Mouse (Mus musculus) intestine, embryonic 14.5 days (tissue): ENCODE results near the gene Kif1a. TPM values are rescaled to one million over a fixed set of nuclear protein-coding genes. Genes with fewer than 3 reads are reported as not detected.
"Not testable (repeated sequence)": the region's sequence is repeated elsewhere in the genome, so short reads cannot be mapped to it uniquely, and the experiment has no call there.

Source experiments
- ATAC-seq: fragments of 200-750 bp; cut with Nextera tagmentation; replicated peaks from 2 replicates; pipeline ENCODE4 v1.8.0; 2017; ENCODE audit warnings: low read depth, moderate number of reproducible peaks, moderate TSS enrichment, moderate library complexity; ENCODE audit not compliant: low FRiP score, low TSS enrichment
- DNase-seq: peaks from one replicate; pipeline ENCODE4 v3.0.0-alpha.2; 2018; ENCODE audit warnings: low spot score
- H3K27ac ChIP-seq: fragments of 300-500 bp; sonication (generic); 2 replicates; pipeline ENCODE4 v1.5.1; 2014; ENCODE audit warnings: low read depth, mild to moderate bottlenecking, control low read depth
- H3K27me3 ChIP-seq: fragments of 300-500 bp; sonication (generic); replicated peaks from 2 replicates; pipeline ENCODE4 v1.6.1; 2014; ENCODE audit warnings: low read length, control low read depth; ENCODE audit not compliant: control insufficient read depth, insufficient read depth
- H3K36me3 ChIP-seq: fragments of 300-500 bp; sonication (generic); 2 replicates; pipeline ENCODE4 v1.6.1; 2014; ENCODE audit warnings: low read length, control low read depth; ENCODE audit not compliant: control insufficient read depth, insufficient read depth
- H3K4me1 ChIP-seq: fragments of 300-500 bp; sonication (generic); replicated peaks from 2 replicates; pipeline ENCODE4 v1.6.1; 2014; ENCODE audit warnings: low read length, control low read depth, mixed read lengths; ENCODE audit not compliant: control insufficient read depth, insufficient read depth
- H3K4me2 ChIP-seq: fragments of 300-500 bp; sonication (generic); 2 replicates; pipeline ENCODE4 v1.6.1; 2014; ENCODE audit warnings: low read length
- H3K4me3 ChIP-seq: fragments of 300-500 bp; sonication (generic); 2 replicates; pipeline ENCODE4 v1.5.1; 2014; ENCODE audit warnings: low read depth, low read length, control low read depth, mixed read lengths
- H3K9ac ChIP-seq: fragments of 300-500 bp; sonication (generic); 2 replicates; pipeline ENCODE4 v1.6.1; 2014; ENCODE audit warnings: mild to moderate bottlenecking, low read length
- H3K9me3 ChIP-seq: fragments of 300-500 bp; sonication (generic); 2 replicates; pipeline ENCODE4 v1.6.1; 2016; ENCODE audit warnings: low read length, control low read depth; ENCODE audit not compliant: control insufficient read depth
- WGBS: fragments of 180-500 bp; shearing (Covaris S2); extraction: QIAGEN DNeasy Blood & Tissue Kit; methylation state at CpG from one replicate; pipeline ENCODE4 v1.1.7; 2014; 5-methylcytosine and 5-hydroxymethylcytosine counted together
- polyA plus RNA-seq: library from polyadenylated mRNA; unstranded; fragments of >200 nt; fragmentation: Nextera tagmentation; extraction: Ambion mirVana; gene quantifications from 2 replicates; pipeline ENCODE4 v1.2.1, GENCODE M21; 2014

Gene Kif1a
- polyA plus RNA-seq, 1 experiment from 2014 or later, result 15.8 TPM

DNA sequence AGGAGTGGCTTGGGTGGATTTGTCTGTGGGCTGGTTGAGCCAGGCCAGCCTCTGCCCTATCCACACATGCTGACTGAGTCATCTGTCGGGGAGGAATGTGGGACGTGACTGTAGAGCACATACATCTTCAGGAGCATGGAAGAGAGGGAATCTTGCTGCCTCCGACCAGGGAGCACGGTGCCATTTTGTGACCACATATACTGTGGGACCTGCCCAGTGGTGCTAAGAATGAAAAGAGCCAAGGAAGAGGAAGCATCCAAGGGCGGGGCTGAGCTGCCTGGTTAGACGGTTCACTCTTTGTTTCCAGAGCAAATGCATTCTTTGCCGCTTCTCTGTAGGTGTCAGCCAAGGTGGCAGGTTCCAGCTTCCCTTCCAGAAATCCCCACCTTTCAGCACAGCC, 123.1 kb downstream of the Kif1a start:
- Histone ChIP-seq H3K27ac (no peak overlapping the region), H3K27me3 (no peaks in the 10 kb centered on the region; the same call in 1 of the 2 replicates)
- ATAC-seq, result no peak

GRCm38 (mm10) chr1:92976141-92976566, 125.6 kb downstream of the Kif1a start:
- H3K4me1 ChIP-seq, result no peaks in the 10 kb centered on the region; the same call in 1 of the 2 replicates
- ATAC-seq, result no peak

More for the DNA sequence above, 123.1 kb downstream of the Kif1a start:
- WGBS, result 33% methylated on average over 7 of the region's 7 CpGs
- Histone ChIP-seq H3K4me1 (no peaks in the 10 kb centered on the region; the same call in 1 of the 2 replicates), H3K4me2 (no peak overlapping the region), H3K36me3 (no peaks in the 10 kb centered on the region), H3K9me3 (no peaks in the 10 kb centered on the region), H3K4me3 (no peak overlapping the region), H3K9ac (no peak overlapping the region)
- DNase-seq, result no peak

DNA sequence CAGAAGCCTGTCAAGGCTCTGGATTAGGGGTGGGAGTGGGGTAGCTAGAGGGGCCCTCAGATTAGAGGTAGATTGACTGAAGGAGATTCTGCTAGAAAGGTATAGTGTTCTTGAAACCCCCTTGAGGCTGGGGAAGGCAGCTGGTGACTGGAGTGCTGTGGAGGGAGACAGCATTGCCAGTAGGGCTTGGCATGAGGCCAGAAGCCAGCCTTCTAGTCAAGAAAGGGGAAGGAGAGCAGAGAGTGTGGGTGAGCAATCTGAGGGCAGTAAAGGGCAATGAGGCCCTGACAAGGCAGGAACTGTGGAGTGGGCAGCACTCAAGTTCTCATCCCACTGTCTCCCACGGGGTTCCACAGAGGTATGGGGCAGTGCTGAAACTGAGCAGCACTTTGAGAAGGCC, 128.9 kb downstream of the Kif1a start:
- H3K4me3 ChIP-seq, result no peak overlapping the region
- H3K4me2 ChIP-seq, result no peak overlapping the region
- H3K27ac ChIP-seq, result no peak overlapping the region
- DNase-seq (no peak), ATAC-seq (no peak)
- no peaks in the 10 kb centered on the region for H3K27me3 ChIP-seq
- no peaks in the 10 kb centered on the region for H3K36me3 ChIP-seq
- H3K9me3 ChIP-seq, result no peaks in the 10 kb centered on the region
- H3K4me1 ChIP-seq, result no peaks in the 10 kb centered on the region; the same call in 1 of the 2 replicates
- 38% methylated on average over 1 of the region's 1 CpGs for WGBS
- no peak overlapping the region for H3K9ac ChIP-seq

More at GRCm38 (mm10) chr1:92976141-92976566, 125.6 kb downstream of the Kif1a start:
- Histone ChIP-seq H3K9me3 (no peaks in the 10 kb centered on the region), H3K4me3 (no peak overlapping the region), H3K36me3 (no peaks in the 10 kb centered on the region), H3K9ac (no peak overlapping the region), H3K27me3 (no peaks in the 10 kb centered on the region; the same call in 1 of the 2 replicates), H3K27ac (no peak overlapping the region), H3K4me2 (no peak overlapping the region)
- 48% methylated on average over 6 of the region's 6 CpGs for WGBS
- DNase-seq, result no peak

DNA sequence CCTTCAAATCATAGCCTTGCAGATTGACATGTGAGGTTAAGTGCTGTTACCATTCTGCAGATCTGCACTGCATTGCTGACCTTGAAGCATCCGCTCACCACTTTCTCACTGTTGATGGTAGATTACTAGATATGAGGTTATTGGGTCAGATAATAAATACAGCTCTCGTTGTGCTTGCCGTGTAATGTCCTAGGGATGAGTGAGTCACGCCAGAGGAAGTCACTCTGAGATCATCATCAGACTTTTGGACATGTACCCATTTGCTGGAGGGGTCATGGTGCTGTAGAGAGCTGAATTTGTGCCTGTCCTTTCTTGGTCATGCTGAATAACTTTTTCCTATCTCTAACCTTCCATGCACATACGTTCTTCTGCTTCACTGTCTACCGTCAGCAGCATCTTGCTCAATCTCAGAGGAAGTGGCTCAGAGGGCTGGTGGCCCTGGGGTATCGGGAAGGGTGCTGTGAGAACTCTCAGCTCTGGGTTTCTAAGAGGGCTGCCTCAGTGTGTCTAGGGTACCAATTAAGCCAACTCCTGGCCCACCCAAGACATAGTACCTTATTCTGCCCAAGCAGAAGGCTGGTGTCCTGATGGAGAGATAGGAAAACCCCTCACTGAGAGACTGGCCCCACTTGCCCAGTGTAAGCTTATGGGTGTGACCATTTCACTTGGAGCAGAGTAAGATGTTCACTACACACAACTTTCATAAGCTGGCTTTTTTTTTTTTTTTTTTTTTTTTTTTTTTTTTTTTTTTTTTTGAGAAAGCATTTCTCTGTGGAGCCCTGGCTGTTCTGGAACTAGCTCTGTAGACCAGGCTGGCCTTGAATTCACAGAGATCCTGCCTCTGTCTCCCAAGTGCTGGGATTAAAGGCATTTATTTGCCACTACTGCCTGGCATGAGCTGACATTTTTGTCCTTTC, 129.6 kb downstream of the Kif1a start:
- no peaks in the 10 kb centered on the region for H3K9me3 ChIP-seq
- no peak overlapping the region for H3K9ac ChIP-seq
- H3K27me3 ChIP-seq, result no peaks in the 10 kb centered on the region
- no peak overlapping the region for H3K4me3 ChIP-seq
- no peak overlapping the region for H3K27ac ChIP-seq
- H3K36me3 ChIP-seq, result no peaks in the 10 kb centered on the region
- WGBS, result 83% methylated on average over 7 of the region's 7 CpGs
- DNase-seq (no peak), ATAC-seq (0 out of 2 replicates have a peak, but pooled peaks have one; percentile 15)
- H3K4me2 ChIP-seq, result no peak overlapping the region
- H3K4me1 ChIP-seq, result no peaks in the 10 kb centered on the region; the same call in 1 of the 2 replicates

- H3K27me3 ChIP-seq, H3K36me3 ChIP-seq, H3K4me1 ChIP-seq, H3K9ac ChIP-seq, H3K4me2 ChIP-seq, ATAC-seq, H3K9me3 ChIP-seq, H3K4me3 ChIP-seq, DNase-seq, H3K27ac ChIP-seq: not testable (repeated sequence)
- 86% methylated on average over 6 of the region's 6 CpGs for WGBS
These were observed 131.0 kb downstream of the Kif1a start for GRCm38 (mm10) chr1:92970791-92971190.

Other genes with a start within 250 kb of the Kif1a start
- 0.30 and 0.79 TPM in 2 replicates for gene Ankmy1, start 199.0 kb downstream of the Kif1a start, polyA plus RNA-seq
- gene Dusp28, start 195.0 kb downstream of the Kif1a start, polyA plus RNA-seq, result 9.9 and 12.1 TPM in 2 replicates
- gene Rnpepl1, start 191.2 kb downstream of the Kif1a start, polyA plus RNA-seq, result 28.4 and 36.8 TPM in 2 replicates
- 25.6 and 26.5 TPM in 2 replicates for gene Capn10, start 167.6 kb downstream of the Kif1a start, polyA plus RNA-seq
- gene Gpr35, start 151.1 kb downstream of the Kif1a start, polyA plus RNA-seq, result 5.7 and 7.0 TPM in 2 replicates
- gene Aqp12, start 95.6 kb downstream of the Kif1a start, polyA plus RNA-seq, result 0.16 TPM in 1 of 2 replicates, not detected in the other
- not detected in 2 replicates for gene Agxt, start 33.3 kb upstream of the Kif1a start, polyA plus RNA-seq
- gene 2310007B03Rik, start 59.0 kb upstream of the Kif1a start, polyA plus RNA-seq, result 3.2 and 3.9 TPM in 2 replicates
- 0.04 and 0.16 TPM in 2 replicates for gene Crocc2, start 66.8 kb upstream of the Kif1a start, polyA plus RNA-seq
- gene Sned1, start 133.9 kb upstream of the Kif1a start, polyA plus RNA-seq, result 4.9 and 5.3 TPM in 2 replicates
- gene Mterf4, start 204.0 kb upstream of the Kif1a start, polyA plus RNA-seq, result 25.4 and 32.6 TPM in 2 replicates
- gene Ppp1r7, start 240.9 kb upstream of the Kif1a start, polyA plus RNA-seq, result 57.8 and 67.2 TPM in 2 replicates
- 13.2 and 15.4 TPM in 2 replicates for gene Pask, start 241.5 kb upstream of the Kif1a start, polyA plus RNA-seq